Mouse (Mus musculus) kidney, postnatal 10 days (tissue): Measurements from ENCODE around the gene Slc47a1.
"Not testable (repeated sequence)": the region's sequence is repeated elsewhere in the genome, so short reads cannot be mapped to it uniquely, and the experiment has no call there.

Source experiments
- DNase-seq: peaks from one replicate; pipeline ENCODE4 v3.0.0; 2021; ENCODE audit warnings: mixed read lengths

Slc47a1 gene

DNA sequence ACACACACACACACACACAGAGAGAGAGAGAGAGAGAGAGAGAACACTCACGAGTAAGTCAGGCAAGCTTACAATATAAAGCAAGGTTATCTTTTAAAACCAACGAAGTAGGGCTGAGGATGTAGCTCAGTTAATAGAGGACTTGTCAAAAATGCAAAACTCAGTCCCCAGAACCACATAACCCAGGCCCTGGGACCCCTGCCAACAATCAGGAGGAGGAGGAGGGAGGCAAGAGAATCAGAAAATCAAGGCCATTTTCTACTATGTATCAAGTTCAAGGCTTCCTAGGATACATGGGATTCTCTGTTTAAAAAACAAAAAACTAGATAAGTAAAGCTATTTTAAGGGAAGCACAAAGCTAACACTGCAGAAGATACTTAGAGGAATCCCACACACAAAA, 61.3 kb downstream of the Slc47a1 start:
- DNase-seq: peak; percentile 12

DNA sequence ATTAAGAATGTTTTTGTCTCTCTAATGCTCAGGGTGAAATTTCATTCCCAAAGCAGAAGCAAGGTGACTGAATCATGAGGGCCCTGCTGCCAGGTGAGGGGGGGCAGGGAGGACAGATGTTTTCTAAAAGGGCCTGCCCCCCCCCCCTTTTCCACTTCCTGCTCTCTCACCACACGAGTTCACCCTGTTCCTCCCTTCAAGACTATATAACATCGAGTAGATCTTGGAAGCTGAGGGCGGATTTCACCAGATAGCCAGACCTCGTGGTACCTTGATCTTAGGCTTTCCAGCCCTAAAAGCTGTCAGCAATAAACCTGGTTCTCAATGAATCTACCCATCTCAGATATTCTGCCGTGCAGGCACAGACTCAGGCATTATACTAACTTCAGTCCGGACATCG, 67.8 kb downstream of the Slc47a1 start:
- DNase-seq: no peak

DNA sequence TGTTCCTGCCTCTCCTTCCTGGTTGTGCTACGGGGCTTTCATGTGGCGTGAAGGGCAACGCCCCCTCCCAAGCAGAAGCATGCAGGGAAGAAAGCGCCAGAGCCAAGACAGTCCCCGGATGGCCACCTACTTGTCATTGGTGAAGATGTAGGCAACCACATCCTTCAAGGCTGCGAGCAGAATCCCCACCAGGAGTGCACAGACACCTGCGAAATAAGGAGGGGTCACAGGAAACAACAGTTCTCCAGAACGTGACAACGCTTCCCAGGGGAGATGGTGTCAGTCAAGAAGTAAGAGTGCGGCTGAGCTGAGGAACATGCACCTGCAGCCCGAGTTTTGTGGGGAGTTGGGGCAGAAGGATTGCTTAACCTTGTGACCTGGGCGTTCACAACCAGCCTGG, 68.3 kb downstream of the Slc47a1 start:
- DNase-seq: no peak

DNA sequence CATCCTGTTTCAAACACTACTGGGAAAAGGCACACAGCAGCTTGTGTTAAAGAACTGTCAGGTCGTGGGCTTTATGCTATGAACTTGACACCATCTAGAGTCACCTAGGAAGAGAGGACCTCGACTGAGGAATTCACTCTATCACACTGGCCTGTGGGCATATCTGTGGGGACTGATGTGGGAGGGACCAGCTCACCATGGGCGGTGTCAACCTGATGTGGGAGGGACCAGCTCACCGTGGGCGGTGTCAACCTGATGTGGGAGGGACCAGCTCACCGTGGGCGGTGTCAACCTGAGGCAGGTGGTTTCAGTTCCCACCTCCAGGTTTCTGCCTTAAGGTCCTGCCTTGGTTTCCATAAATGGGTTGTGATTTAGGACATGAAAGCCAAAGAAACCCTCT, 70.3 kb downstream of the Slc47a1 start:
- no peak for DNase-seq

DNA sequence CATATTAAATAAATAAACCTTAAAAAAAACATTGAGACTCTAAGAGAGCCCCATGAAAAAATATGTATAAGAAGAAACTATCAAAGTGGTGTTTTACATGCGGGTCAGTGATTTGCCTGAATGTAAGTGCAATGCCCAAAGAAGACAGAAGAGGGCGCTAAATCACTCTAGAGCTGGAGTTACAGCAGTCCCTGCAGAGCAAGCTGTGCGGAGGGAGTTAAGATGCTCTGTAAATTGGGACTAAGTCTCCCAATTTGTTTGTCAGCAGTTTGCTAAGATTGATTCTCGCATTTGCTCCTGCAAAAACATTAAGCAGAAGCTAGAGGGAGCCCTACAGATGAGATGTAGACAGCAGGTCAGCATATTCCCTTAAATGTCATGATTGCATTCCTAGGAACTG, 72.8 kb downstream of the Slc47a1 start:
- peak; percentile 54 for DNase-seq

DNA sequence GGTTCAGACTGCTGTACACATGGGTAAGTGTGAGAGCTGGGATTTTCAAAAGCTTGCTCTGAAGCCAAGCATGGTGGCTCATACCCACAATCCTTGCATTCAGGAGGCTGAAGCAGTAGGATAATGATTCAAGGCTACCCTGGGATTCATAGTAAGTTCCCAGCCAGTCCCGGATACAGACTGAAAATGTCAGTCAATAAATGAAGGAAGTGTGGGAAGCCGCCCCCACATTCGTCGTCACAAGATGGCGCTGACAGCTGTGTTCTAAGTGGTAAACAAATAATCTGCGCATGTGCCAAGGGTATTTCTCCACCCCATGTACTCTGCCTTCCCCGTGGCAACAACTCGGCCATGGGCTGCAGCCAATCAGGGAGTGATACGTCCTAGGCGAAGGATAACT, 73.6 kb downstream of the Slc47a1 start:
- not testable (repeated sequence) for DNase-seq

DNA sequence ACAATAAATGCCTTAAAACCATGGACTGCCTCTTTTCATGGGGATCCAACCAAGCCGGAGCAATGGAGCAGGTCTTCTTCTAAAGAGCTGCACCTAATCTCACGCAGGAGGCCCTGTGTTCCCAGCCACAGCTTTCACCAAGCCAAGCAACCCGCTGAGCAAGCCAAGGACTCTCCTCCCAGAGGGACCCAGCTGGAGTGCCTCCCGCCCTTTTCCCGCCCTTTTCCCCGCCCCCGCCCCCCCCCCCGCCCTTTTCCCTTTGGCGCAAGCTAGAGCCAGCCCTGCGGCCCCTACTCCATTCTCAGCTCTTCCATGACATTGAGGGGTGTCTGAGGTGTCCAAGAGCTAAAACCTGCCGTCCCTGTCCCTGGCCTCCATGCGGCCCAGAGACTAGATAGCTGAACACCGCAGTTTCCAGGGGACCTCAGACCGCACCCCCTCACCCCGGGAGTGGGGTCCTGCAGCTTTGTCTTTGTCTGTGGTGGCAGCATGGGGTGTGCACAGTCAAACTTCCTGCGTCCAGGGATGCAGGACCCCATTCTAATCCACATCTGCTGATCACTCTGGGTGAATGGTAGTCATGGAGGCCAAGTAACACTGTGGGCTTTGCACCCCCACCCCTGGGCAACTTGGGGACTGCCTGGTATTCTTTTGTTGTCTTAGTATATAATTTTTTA, 77.3 kb downstream of the Slc47a1 start:
- DNase-seq: peak; percentile 50

DNA sequence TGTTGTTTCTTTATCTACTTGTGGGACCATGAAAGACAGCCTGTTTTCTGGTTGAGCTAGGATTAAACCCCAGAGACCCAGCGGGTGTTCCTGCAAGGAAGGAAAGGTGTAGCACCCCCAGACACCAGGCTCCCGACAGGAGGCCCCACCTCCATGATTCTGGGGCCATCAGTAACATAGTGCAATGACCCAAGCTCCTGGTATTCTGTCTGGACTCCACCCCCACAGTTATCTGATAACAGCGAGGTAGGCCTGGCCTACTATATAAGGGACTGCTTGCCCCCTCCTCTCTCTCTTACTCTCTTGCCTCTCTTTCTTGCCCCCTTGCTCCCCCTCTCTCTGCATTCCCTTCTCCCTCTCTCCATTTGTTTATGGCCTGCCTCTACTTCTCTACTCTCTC, 77.9 kb downstream of the Slc47a1 start:
- DNase-seq: no peak

DNA sequence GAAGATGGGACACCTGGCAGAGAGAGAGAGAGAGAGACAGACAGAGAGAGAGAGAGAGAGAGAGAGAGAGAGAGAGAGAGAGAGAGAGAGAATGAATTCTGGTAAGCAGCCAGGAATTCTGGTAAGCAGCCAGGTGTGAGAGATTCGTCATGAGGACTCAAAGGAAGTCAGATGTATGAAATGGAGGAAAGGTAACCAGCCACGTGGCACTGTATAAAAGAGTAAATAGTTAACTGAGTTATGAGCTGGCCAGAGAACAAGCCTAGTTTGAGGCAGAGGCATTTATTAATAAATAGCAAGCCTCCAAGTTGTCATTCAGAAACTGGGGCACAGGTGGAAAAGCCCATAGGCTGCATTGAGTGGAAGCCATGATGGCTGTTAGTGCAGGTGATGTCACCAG, 80.2 kb downstream of the Slc47a1 start:
- peak; percentile 36 for DNase-seq

DNA sequence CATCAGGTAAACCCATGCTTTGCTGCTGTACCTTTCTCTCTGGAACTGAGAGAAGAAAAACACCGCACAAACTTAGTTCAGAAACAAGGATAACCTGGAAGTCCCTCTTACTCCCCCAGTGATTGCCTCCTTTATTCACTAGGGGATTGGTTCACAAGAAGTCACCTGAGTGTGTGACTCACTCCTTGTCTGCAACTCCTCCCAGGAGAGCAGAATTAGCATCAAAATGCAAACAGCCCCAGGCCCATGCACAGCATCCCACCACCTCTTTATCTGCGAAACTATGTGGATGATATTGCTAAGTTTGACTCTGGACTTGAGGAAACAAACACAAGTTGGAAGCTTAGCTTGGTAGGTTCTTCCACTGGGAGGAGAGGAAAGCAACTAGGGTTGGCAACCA, 80.8 kb downstream of the Slc47a1 start:
- DNase-seq: no peak

DNA sequence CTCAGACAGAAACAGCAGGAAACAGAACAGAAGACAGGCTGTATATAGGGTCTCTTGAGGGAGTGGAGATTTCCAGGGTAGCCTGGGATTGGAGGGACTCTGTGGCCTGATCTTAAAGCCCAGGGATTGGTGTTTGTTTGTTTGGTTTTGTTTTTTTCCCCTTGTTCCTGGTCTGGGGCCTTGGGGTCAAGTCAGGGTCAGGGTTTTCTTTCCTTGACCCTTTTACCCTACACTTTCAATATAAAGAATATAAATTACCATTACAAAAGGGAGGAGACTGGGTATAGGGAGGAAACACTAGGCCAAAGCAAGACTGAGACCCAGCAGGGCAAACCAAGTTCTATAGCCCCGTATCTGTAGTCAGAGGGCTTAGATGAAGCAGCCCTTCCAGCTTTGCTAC, 81.6 kb downstream of the Slc47a1 start:
- no peak for DNase-seq

DNA sequence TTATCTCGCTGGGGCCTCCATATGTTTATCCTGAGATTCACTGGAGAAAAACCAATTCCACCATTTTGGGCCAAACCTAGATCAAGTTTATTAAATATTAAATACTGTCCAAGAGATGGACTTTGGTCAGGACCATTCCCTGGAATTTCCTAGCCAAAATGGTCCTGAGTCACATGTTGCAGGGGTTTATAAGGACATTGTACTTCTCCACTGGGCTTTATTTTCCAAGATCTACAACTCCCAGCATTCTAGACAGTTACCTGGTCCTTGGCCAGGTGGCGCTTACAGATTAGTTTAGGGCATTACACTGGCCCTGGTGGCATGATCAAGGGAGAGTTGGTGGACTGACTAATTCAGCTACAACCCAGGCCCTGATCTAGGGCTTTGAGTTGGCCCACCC, 82.6 kb downstream of the Slc47a1 start:
- no peak for DNase-seq

DNA sequence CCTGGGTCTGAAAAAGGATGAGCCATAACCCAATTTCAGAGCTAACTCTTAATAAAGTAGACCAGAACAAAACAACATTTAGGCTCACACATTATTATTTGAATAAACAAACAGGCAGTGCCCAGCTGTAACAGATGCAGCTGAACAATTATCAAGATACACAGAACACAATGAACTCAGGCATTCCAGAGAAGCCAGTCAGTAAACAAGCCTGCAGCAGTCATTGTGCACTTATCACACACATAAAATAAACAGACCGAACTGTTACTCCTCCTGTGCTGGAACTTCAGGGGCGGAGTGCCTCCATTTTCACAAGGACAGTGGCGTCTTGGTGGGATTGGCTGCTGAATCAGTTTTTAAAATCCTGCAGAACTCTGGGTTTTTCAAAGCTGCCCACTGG, 83.7 kb downstream of the Slc47a1 start:
- no peak for DNase-seq
